Comparison of ENCODE assay signal across 17 mouse cellular contexts in the genomic region with DNA sequence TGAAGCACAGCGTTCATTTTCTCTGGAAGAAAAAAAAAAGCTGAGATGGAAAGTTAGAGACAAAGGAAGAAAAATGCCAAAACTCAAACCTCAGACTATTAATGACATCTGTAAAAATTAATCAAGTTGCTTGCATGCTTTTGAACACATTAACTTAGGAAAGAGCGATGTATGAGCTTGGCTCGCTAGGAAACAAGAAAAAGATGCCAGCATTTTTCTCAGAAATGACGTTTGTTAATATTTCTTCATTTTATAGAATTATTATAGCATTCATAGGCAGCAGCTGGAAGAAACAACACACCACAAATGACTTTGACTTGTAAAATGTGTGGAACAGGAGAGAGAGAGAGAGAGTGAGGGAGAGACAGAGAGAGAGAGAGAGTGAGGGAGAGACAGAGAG.
"Had no signal": no experiment of that assay in that cellular context is flagged by ENCODE, and none has a peak within 500 bp of the region (broad histone marks: within the 10 kb centered on the region; RNA-seq: fewer than 3 reads in every experiment).

No protein-coding gene starts in this region.

- ATAC-seq: liver, postnatal 0 days; midbrain, embryonic 16.5 days had no signal

- H3K4me3 ChIP-seq: megakaryocyte, embryonic 14.5 days; midbrain, embryonic 10.5 days; midbrain, embryonic 13.5 days; myocyte; neural tube, embryonic 13.5 days; stomach, embryonic 15.5 days had no signal

- H3K27me3 ChIP-seq: midbrain, embryonic 13.5 days; neural tube, embryonic 13.5 days; stomach, embryonic 15.5 days had no signal

- H3K9ac ChIP-seq: liver, embryonic 14.5 days; liver, postnatal 0 days; midbrain, embryonic 13.5 days; neural tube, embryonic 13.5 days; stomach, embryonic 15.5 days had no signal

- DNase-seq: kidney, adult 18-20 months; kidney, adult 9 months; kidney, postnatal 14 days; kidney, postnatal 4 days; liver, postnatal 0 days; retina, postnatal 1 day; right cerebral cortex, postnatal 25 days; spleen, adult 18-20 months had no signal

- H3K4me2 ChIP-seq: liver, embryonic 11.5 days; midbrain, embryonic 13.5 days; neural tube, embryonic 13.5 days; stomach, embryonic 15.5 days had no signal

- H3K27ac ChIP-seq: liver, embryonic 14.5 days; midbrain, embryonic 13.5 days; neural tube, embryonic 13.5 days had no signal

- H3K36me3 ChIP-seq: midbrain, embryonic 10.5 days; midbrain, embryonic 13.5 days; neural tube, embryonic 13.5 days; stomach, embryonic 15.5 days had no signal

- H3K9me3 ChIP-seq: megakaryocyte, embryonic 14.5 days; midbrain, embryonic 10.5 days; midbrain, embryonic 13.5 days; neural tube, embryonic 13.5 days; stomach, embryonic 15.5 days had no signal
